Mouse (Mus musculus) CH12.LX (cell line): ENCODE data around the gene Fdxacb1. TPM values are rescaled to one million over a fixed set of nuclear protein-coding genes. Genes with fewer than 3 reads are reported as not detected.

Experiments used
- DNase-seq: peaks from one replicate; pipeline ENCODE4 v3.0.0-alpha.2; 2013; ENCODE audit errors: extremely low read depth
- H3K27ac ChIP-seq: 2 replicates; pipeline ENCODE4 v1.5.1; 2012; ENCODE audit warnings: low read depth, mild to moderate bottlenecking, control low read depth, moderate library complexity; ENCODE audit not compliant: insufficient read depth
- H3K27me3 ChIP-seq: replicated peaks from 2 replicates; pipeline ENCODE3; 2012; ENCODE audit warnings: inconsistent platforms
- H3K36me3 ChIP-seq, 2 experiments: replicated peaks in 1 of 2; 2 replicates each; pipeline versions ENCODE3 to v1.6.1; 2012; ENCODE audit warnings: inconsistent platforms in 1 of 2, low read length in 1 of 2, mild to moderate bottlenecking in 1 of 2, mixed read lengths in 1 of 2, moderate library complexity in 1 of 2; ENCODE audit not compliant: control insufficient read depth in 1 of 2, insufficient read depth in 1 of 2
- H3K4me1 ChIP-seq, 2 experiments: 2 replicates each; pipeline ENCODE4 v1.6.1; 2012; ENCODE audit warnings: inconsistent platforms in 1 of 2, moderate library complexity in 1 of 2; ENCODE audit not compliant: insufficient read depth in 2 of 2, control insufficient read depth in 1 of 2
- H3K4me2 ChIP-seq: 2 replicates; pipeline ENCODE4 v1.6.1; 2012; ENCODE audit warnings: low read depth, mild to moderate bottlenecking, control low read depth; ENCODE audit not compliant: poor library complexity, insufficient read depth, severe bottlenecking
- H3K4me3 ChIP-seq, 3 experiments: fragments of 150-350 bp in 1 of 3; sonication (generic) in 1 of 3; replicated peaks in 1 of 3; 2 replicates each; pipeline versions ENCODE3 to v1.5.1; 2011 to 2012; ENCODE audit warnings: low read depth in 2 of 3, low read length in 2 of 3, mild to moderate bottlenecking in 2 of 3, moderate library complexity in 2 of 3, control low read depth in 1 of 3, improper control_type of control experiment in 1 of 3, inconsistent platforms in 1 of 3, mixed read lengths in 1 of 3; ENCODE audit not compliant: poor library complexity in 1 of 3
- H3K79me2 ChIP-seq: replicated peaks from 2 replicates; pipeline ENCODE4 v1.6.1; 2012; ENCODE audit warnings: mild to moderate bottlenecking, moderate library complexity; ENCODE audit not compliant: control insufficient read depth, poor library complexity, insufficient read depth, severe bottlenecking; ENCODE audit errors: extremely low read depth
- H3K9ac ChIP-seq: 2 replicates; pipeline ENCODE4 v1.6.1; 2012; ENCODE audit warnings: low read depth, mild to moderate bottlenecking, control low read depth, moderate library complexity; ENCODE audit not compliant: insufficient read depth
- H3K9me3 ChIP-seq: replicated peaks from 2 replicates; pipeline ENCODE3; 2012; ENCODE audit warnings: low read length, inconsistent platforms, mixed read lengths
- CHD1 ChIP-seq: IDR thresholded peaks from 2 replicates; pipeline ENCODE4 v1.6.1; 2012; ENCODE audit warnings: low read depth, low read length, improper control_type of control experiment, inconsistent platforms
- CTCF ChIP-seq, 2 experiments: IDR thresholded peaks in 1 of 2; conservative IDR thresholded peaks in 1 of 2; 2 replicates each; pipeline ENCODE4 v1.5.1; 2011 to 2012; ENCODE audit warnings: low read depth in 2 of 2, low read length in 2 of 2, improper control_type of control experiment in 1 of 2, inconsistent platforms in 1 of 2, mild to moderate bottlenecking in 1 of 2, moderate library complexity in 1 of 2
- E2F4 ChIP-seq: IDR thresholded peaks from 2 replicates; pipeline ENCODE4 v1.6.1; 2011; ENCODE audit warnings: low read depth, low read length, improper control_type of control experiment; ENCODE audit not compliant: insufficient replicate concordance
- EP300 ChIP-seq: IDR thresholded peaks from 2 replicates; pipeline ENCODE4 v1.6.1; 2011; ENCODE audit warnings: low read length, improper control_type of control experiment
- ETS1 ChIP-seq: conservative IDR thresholded peaks from 2 replicates; pipeline ENCODE4 v1.6.1; 2012; ENCODE audit warnings: low read depth, mild to moderate bottlenecking, inconsistent platforms, low read length, improper control_type of control experiment, moderate library complexity
- GABPA ChIP-seq: IDR thresholded peaks from 2 replicates; pipeline ENCODE4 v1.6.1; 2012; ENCODE audit warnings: low read depth, low read length, improper control_type of control experiment, inconsistent platforms; ENCODE audit not compliant: insufficient replicate concordance
- HCFC1 ChIP-seq: IDR thresholded peaks from 2 replicates; pipeline ENCODE4 v1.6.1; 2012; ENCODE audit warnings: low read depth, mild to moderate bottlenecking, inconsistent platforms, low read length, improper control_type of control experiment
- IRF4 ChIP-seq: IDR thresholded peaks from 2 replicates; pipeline ENCODE4 v1.6.1; 2014; ENCODE audit warnings: low read depth, mild to moderate bottlenecking, inconsistent platforms, low read length, improper control_type of control experiment
- JUN ChIP-seq: IDR thresholded peaks from 2 replicates; pipeline ENCODE4 v1.6.1; 2011; ENCODE audit warnings: low read depth, mild to moderate bottlenecking, low read length, improper control_type of control experiment, moderate library complexity; ENCODE audit not compliant: insufficient read depth
- JUND ChIP-seq: conservative IDR thresholded peaks from 2 replicates; pipeline ENCODE4 v1.6.1; 2011; ENCODE audit warnings: low read depth, low read length, improper control_type of control experiment
- KAT2A ChIP-seq: IDR thresholded peaks from 2 replicates; pipeline ENCODE4 v1.6.1; 2012; ENCODE audit warnings: low read length, improper control_type of control experiment, inconsistent platforms; ENCODE audit not compliant: insufficient replicate concordance
- MAFK ChIP-seq: IDR thresholded peaks from 2 replicates; pipeline ENCODE4 v1.6.1; 2011; ENCODE audit warnings: low read length, improper control_type of control experiment; ENCODE audit not compliant: insufficient replicate concordance
- MYC ChIP-seq: IDR thresholded peaks from 2 replicates; pipeline ENCODE4 v1.6.1; 2011; ENCODE audit warnings: low read depth, mild to moderate bottlenecking, improper control_type of control experiment, low read length
- NRF1 ChIP-seq: IDR thresholded peaks from 2 replicates; pipeline ENCODE4 v1.6.1; 2014; ENCODE audit warnings: low read depth, mild to moderate bottlenecking, inconsistent platforms, low read length, improper control_type of control experiment, moderate library complexity
- PAX5 ChIP-seq: IDR thresholded peaks from 2 replicates; pipeline ENCODE4 v1.6.1; 2012; ENCODE audit warnings: low read length, inconsistent platforms, mixed read lengths
- POLR2A ChIP-seq: IDR thresholded peaks from 2 replicates; pipeline ENCODE4 v1.6.1; 2011; ENCODE audit warnings: low read depth, mild to moderate bottlenecking, improper control_type of control experiment, low read length
- SIN3A ChIP-seq: IDR thresholded peaks from 2 replicates; pipeline ENCODE4 v1.6.1; 2012; ENCODE audit warnings: low read length, improper control_type of control experiment, inconsistent platforms
- TCF12 ChIP-seq: IDR thresholded peaks from 2 replicates; pipeline ENCODE4 v1.6.1; 2014; ENCODE audit warnings: low read depth, mild to moderate bottlenecking, inconsistent platforms, low read length, improper control_type of control experiment
- ZKSCAN1 ChIP-seq: IDR thresholded peaks from 2 replicates; pipeline ENCODE4 v1.6.1; 2012; ENCODE audit warnings: low read depth, inconsistent platforms, low read length, improper control_type of control experiment, borderline replicate concordance
- ZMIZ1 ChIP-seq: IDR thresholded peaks from 2 replicates; pipeline ENCODE4 v1.6.1; 2012; ENCODE audit warnings: low read depth, mild to moderate bottlenecking, inconsistent platforms, low read length, improper control_type of control experiment
- ZNF384 ChIP-seq: IDR thresholded peaks from 2 replicates; pipeline ENCODE4 v1.6.1; 2012; ENCODE audit warnings: low read depth, low read length, improper control_type of control experiment, inconsistent platforms
- dilution Hi-C: fragments of 300-500 bp; cut with MboI; formaldehyde crosslinking; loops from 2 replicates; pipeline ENCODE4 v1.14.3; 2020; ENCODE audit warnings: low sequenced_read_pairs; ENCODE audit not compliant: extremely low pct_unique_long_range_greater_than_20kb, extremely low pct_ligation_motif_present
- in situ Hi-C: fragments of 300-500 bp; cut with MboI; formaldehyde crosslinking; loops from 3 replicates; pipeline ENCODE4 v1.14.3; 2019; ENCODE audit warnings: low sequenced_read_pairs, low pct_ligation_motif_present, low pct_unique_long_range_greater_than_20kb, mixed read lengths
- polyA plus RNA-seq: library from polyadenylated mRNA; unstranded; fragments of >175 nt; gene quantifications from 2 replicates; pipeline ENCODE4 v1.2.1, GENCODE M21; 2012; ENCODE audit warnings: low read depth; ENCODE audit not compliant: insufficient read length
- total RNA-seq, 2 experiments: library from RNA; depleted of rRNA; stranded (reverse); fragments of 300-350 nt in 1 of 2; fragments of >200 nt in 1 of 2; gene quantifications; 2 replicates each; pipeline ENCODE4 v1.2.3; 2012 to 2014

Gene Fdxacb1
- total and polyA plus RNA-seq, 3 experiments = 5.6 to 9.5 (median 8.5) TPM

GRCm38 (mm10) chr9:50795266-50795665, 27.2 kb downstream of the Fdxacb1 start:
- H3K4me1 ChIP-seq = peaks cover 0 to 4% of the 10 kb centered on the region in 2 experiments; a peak in 1 of 4 replicates
- H3K4me2 ChIP-seq = no peak overlapping the region
- no peaks in the 10 kb centered on the region for H3K9me3 ChIP-seq
- in situ Hi-C loops (no loop called here), dilution Hi-C loops (no loop called here)
- H3K9ac ChIP-seq = no peak overlapping the region
- H3K4me3 ChIP-seq = no peak overlapping the region
- H3K27ac ChIP-seq = no peak overlapping the region
- no peak for TF ChIP-seq HCFC1
- no peak for TF ChIP-seq ZNF384
- TF ChIP-seq MYC = no peak
- TF ChIP-seq E2F4 = no peak
- TF ChIP-seq GABPA = no peak
- TF ChIP-seq POLR2A = no peak
- TF ChIP-seq NRF1 = no peak
- no peak for TF ChIP-seq MAFK
- TF ChIP-seq CHD1 = no peak
- no peak for TF ChIP-seq TCF12
- no peak for TF ChIP-seq CTCF (conservative IDR thresholded peaks at IDR 0.05 in 1 of 2, IDR thresholded peaks at IDR 0.05 in 1 of 2; ENCODE audit: low read depth in 2 of 2, low read length in 2 of 2)
- TF ChIP-seq SIN3A = no peak
- no peak for TF ChIP-seq EP300
- TF ChIP-seq IRF4 = no peak
- TF ChIP-seq ZKSCAN1 = no peak
- no peak for TF ChIP-seq ETS1
- no peak for TF ChIP-seq JUND
- no peak for TF ChIP-seq KAT2A
- TF ChIP-seq, all 38 proteins: peak for 0
- DNase-seq = no peak
- H3K27me3 ChIP-seq = no peaks in the 10 kb centered on the region
- H3K79me2 ChIP-seq = no peaks in the 10 kb centered on the region
- peaks cover 14 to 81% of the 10 kb centered on the region in 2 experiments for H3K36me3 ChIP-seq

- Histone ChIP-seq H3K4me3 (no peak overlapping the region), H3K27me3 (no peaks in the 10 kb centered on the region), H3K27ac (no peak overlapping the region), H3K36me3 (peaks cover 17 to 84% of the 10 kb centered on the region in 2 experiments), H3K4me2 (no peak overlapping the region), H3K79me2 (no peaks in the 10 kb centered on the region), H3K4me1 (peaks cover 0 to 4% of the 10 kb centered on the region in 2 experiments; a peak in 1 of 4 replicates), H3K9me3 (no peaks in the 10 kb centered on the region), H3K9ac (no peak overlapping the region)
- in situ Hi-C loops (no loop called here), dilution Hi-C loops (no loop called here)
- no peak for DNase-seq
- TF ChIP-seq MYC (no peak), IRF4 (no peak), POLR2A (no peak), CTCF (conservative IDR thresholded peaks at IDR 0.05 in 1 of 2, IDR thresholded peaks at IDR 0.05 in 1 of 2; ENCODE audit: low read depth in 2 of 2, low read length in 2 of 2) (no peak), ZMIZ1 (no peak), CHD1 (no peak), E2F4 (no peak), JUN (no peak), MAFK (no peak), PAX5 (no peak)
Observed at GRCm38 (mm10) chr9:50796776-50797175, 28.7 kb downstream of the Fdxacb1 start.
